Mouse (Mus musculus): ENCODE data around the gene Ccdc12.

DNA sequence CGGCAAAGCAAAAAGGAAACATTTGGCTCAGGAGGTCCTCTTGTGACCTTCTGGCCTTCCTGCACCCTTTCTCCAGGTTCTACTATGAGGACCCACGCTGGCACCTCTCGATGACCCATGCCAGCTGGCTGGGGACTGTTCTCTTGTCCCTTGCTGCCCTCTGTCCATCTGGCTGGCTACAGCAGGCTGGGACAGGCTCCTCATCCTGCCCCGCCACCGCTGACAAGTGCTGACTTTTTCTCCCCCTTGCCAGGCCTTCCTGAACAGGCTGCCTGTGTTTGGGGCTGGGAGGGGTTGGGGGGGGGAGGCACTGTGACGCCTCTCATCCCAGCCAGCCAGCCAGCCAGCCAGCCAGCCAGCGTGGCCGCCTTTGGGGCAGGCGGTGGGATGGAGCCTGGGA, 80.1 kb downstream of the Ccdc12 start:
- no peak for TF ChIP-seq CTCF (conservative IDR thresholded peaks at IDR 0.05; ENCODE audit: low read length)
- no peak for TF ChIP-seq POU5F1 (IDR thresholded peaks at IDR 0.05; ENCODE audit: borderline replicate concordance, low read length)
- no peak for TF ChIP-seq NANOG (IDR thresholded peaks at IDR 0.05; ENCODE audit: borderline replicate concordance, low read length)
